Mouse (Mus musculus) spleen, postnatal 14 days (tissue): ENCODE measurements around the gene Sptbn2.
"Not testable (repeated sequence)": the region's sequence is repeated elsewhere in the genome, so short reads cannot be mapped to it uniquely, and the experiment has no call there.

ENCODE experiments used
- DNase-seq, 2 experiments: peaks; one replicate each; pipeline ENCODE4 v3.0.0; 2021 to 2022; ENCODE audit warnings: low spot score in 2 of 2

Sptbn2 gene

DNA sequence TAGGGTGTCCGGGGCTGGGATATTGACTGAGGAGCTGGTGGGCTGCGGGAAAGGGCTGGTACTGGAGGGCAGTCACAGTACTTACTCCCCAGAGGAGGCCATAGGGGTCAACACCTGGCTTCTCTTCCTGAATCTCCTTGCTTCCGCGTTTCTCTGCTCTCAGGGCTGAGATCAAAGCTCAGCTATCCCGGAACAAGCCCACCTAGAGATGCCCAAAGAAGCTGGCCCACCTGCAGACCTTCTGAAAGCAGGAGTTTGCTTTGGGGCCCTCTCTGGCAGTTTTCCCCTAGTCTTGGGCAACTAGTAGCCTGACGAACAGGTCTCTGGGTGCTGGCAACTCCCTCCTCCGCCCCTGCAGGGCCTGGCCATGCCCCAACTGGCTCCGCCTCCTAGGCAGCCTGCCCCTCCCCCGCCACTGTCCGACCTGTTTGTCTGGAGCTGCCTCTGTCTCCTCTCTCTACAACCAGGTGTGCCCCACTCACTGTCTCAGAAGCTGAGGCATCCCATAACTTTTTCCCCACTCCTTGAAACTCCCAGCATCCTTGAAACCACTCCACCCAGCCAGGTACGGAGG, 9.8 kb downstream of the Sptbn2 start:
- DNase-seq: no peak

DNA sequence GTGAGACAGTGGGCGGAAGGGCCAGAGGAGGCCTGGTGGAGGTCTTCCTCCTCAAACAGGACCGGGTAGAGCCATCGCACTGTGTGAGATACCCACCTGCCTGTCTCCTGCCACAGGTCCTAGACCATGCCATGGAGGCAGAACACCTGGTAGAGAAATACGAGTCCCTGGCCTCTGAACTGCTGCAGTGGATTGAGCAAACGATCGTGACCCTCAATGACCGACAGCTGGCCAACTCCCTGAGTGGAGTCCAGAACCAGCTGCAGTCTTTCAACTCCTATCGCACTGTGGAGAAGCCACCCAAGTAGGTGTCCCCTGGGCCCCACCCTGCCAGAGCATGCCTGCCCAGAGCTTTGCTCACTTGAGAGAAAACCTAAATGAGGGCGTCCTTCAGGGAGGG, 18.2 kb downstream of the Sptbn2 start:
- DNase-seq: no peak

DNA sequence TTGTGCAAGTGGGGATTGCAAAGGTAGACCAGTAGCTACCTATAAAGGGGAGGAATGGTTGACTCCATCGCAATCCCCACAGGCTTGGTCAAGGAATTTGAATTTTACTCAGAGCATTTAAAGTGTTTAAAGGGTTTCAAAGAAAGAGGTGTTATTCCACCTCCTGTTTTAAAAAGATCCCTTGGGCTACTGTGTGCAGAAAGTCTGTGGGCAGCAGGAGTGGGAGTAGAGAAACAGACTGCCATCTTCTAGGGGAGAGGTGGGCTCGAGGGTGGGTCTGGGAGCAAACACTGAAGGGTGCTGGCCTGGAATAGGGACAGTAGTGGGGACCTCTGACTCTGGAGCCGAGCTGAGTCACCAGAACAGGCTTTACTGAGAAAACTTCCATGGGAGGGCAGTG, 22.1 kb downstream of the Sptbn2 start:
- no peak for DNase-seq

DNA sequence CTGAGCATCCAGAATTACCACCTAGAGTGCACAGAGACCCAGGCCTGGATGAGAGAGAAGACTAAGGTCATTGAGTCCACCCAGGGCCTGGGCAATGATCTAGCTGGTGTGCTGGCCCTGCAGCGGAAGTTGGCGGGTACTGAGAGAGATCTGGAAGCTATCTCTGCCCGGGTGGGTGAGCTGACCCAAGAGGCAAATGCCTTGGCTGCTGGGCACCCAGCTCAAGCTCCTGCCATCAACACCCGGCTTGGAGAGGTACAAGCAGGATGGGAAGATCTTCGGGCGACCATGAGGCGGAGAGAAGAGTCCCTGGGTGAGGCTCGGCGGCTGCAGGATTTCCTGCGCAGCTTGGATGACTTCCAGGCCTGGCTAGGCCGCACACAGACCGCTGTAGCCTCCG, 26.9 kb downstream of the Sptbn2 start:
- no peak for DNase-seq

DNA sequence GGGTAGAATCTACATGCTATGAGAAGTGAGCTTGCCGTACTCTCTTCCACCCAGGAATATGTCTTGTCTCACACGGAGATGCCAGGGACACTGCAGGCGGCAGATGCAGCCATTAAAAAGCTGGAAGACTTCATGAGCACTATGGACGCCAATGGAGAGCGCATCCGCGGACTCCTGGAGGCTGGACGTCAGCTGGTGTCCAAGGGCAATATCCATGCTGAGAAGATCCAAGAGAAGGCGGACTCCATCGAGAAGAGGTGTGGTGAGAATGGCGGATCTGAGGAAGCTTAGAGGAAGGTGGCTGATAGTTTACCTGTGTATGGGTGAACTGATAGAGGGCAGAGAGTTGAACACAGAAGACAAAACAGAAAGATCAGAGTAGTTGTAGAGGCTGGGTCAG, 28.1 kb downstream of the Sptbn2 start:
- DNase-seq: no peak

DNA sequence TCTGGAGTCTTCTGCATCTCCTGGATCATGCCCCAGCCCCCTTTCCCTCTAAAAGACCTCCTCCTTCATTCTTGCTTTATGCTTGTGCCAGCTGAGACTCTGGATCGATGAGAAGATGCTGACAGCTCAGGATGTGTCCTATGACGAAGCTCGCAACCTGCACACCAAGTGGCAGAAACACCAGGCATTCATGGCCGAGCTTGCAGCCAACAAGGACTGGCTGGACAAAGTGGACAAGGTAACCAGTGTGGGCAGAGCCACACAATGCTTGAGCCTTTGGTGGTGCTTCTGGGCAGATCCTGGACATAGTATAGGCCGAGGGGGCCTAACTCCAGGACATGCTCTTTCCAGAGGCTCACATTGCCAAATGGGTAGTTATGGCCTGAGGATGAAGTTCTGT, 28.8 kb downstream of the Sptbn2 start:
- no peak for DNase-seq

DNA sequence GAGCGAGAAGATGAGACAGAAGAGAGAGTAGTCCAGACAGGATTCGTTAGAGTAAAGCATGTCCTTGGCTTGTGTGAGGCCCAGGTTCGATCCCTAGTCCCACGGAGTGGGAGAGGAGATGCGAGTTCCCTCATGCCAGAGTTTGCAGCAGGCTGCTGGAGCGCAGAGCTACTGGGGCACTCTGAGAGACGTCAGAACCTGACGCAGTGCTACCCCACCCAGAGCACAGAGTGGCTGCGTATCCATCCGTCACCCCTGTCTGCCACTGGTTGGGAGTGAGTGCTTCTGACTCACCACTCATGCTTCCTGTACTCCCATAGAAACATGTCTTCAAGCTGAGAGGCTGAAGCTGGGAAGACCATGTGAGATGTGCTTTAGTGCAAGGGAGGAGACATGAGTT, 30.5 kb downstream of the Sptbn2 start:
- DNase-seq: peak in 1 of 2 experiments; percentile 4

DNA sequence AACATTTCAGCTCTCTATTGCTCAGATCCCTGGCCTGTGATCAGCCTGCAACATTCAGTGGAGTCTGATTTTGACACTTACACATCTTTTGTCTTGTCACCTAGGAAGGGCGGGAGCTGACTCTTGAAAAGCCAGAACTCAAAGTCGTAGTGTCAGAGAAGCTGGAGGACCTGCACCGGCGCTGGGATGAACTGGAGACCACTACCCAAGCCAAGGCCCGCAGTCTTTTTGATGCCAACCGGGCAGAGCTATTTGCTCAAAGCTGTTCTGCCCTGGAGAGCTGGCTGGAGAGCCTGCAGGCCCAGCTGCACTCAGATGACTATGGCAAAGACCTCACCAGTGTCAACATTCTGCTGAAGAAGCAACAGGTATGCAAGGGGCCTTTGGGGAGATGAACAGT, 31.3 kb downstream of the Sptbn2 start:
- peak in 1 of 2 experiments; percentile 4 for DNase-seq

DNA sequence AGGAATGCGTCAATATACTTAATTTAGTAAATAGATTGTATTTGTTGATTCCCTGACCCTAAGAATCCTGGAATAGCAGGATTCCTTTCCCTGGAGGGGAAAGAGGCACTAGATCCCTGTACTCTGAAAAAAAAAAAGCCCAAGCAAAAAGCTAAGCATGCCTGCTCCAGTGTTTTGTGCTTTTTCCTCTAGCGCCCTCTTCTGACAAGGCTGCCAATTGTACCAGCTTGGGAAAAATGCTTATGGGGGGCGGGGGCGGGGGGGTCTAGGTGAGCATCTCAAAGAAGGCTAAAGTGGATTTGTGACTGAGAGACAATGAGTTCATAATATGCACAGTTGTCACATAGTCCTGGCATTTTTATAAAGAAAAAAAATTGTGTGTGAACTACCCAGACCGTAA, 32.6 kb downstream of the Sptbn2 start:
- DNase-seq: no peak

DNA sequence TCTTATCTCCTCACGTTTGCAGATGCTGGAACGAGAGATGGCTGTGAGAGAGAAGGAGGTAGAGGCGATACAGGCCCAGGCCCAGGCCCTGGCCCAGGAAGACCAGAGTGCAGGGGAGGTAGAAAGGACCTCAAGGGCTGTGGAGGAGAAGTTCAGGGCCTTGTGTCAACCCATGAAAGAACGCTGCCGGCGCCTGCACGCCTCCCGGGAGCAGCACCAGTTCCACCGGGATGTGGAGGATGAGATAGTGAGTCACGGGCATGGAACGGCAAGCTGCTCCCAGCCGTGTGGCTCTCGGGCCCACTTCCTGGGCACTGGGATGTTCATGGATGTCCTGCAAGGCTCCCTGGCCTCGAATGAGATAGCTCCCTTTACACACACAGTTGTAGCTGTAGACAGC, 33.1 kb downstream of the Sptbn2 start:
- DNase-seq: no peak

DNA sequence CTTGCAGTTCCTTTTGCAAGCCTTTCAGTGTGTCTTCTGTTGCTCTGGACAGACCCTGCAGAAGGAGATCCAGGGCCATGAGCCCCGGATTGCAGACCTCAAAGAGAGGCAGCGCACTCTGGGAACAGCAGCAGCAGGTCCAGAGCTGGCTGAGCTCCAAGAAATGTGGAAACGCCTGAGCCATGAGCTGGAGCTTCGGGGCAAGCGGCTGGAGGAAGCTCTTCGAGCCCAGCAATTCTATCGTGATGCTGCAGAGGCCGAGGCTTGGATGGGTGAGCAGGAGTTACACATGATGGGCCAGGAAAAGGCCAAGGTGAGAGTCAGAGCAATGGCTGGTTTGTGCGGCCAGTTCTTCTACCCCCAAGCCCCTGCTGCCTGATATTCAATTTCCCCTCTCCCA, 34.1 kb downstream of the Sptbn2 start:
- no peak for DNase-seq

DNA sequence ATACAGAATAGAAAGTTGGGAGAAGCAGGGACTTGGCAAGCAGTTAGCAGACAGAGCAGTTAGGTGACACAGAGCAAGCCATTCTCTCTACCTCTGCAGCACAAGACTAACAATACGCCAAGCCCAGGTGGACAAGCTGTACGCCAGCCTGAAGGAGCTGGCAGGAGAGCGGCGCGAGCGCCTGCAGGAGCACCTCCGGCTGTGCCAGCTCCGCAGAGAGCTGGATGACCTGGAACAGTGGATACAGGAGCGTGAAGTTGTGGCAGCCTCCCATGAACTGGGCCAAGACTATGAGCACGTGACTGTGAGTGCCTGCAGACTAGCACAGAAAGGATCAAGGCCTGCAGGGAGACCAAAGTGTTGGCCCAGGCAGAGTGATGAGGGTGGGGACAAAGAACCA, 34.7 kb downstream of the Sptbn2 start:
- no peak for DNase-seq

DNA sequence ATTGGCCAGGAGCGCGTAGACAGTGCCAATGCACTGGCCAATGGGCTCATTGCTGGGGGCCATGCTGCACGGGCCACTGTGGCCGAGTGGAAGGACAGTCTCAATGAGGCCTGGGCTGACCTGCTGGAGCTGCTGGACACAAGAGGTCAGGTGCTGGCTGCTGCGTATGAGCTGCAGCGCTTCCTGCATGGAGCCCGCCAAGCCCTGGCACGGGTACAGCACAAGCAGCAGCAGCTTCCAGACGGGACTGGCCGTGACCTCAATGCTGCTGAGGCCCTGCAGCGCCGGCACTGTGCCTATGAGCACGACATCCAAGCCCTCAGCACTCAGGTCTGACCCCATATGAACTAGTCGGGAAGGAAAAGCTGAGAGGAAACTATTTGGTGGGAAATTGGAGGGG, 35.6 kb downstream of the Sptbn2 start:
- DNase-seq: no peak

DNA sequence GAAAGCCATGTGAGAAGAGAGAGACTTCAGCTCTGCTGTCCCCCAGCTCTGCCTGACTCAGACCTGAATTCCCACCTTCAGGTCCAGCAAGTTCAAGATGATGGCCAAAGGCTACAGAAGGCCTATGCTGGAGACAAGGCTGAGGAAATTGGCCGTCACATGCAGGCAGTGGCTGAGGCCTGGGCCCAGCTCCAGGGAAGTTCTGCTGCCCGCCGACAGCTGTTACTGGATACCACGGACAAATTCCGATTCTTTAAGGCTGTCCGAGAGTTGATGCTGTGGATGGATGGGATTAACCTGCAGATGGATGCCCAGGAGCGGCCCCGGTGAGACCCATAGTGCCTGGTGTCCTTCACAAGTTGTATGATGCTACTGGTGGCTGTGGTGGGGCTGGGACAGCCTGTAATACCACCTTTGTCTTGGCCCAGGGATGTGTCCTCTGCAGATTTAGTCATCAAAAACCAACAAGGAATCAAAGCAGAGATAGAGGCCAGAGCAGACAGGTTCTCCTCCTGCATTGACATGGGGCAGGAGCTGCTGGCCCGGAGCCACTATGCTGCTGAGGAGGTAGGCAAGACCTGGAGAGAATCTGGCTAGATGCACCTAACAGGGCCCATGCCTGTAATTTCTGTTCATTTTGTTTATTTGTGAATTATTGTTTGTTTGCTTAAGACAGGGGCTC, 36.8 kb downstream of the Sptbn2 start:
- no peak for DNase-seq

DNA sequence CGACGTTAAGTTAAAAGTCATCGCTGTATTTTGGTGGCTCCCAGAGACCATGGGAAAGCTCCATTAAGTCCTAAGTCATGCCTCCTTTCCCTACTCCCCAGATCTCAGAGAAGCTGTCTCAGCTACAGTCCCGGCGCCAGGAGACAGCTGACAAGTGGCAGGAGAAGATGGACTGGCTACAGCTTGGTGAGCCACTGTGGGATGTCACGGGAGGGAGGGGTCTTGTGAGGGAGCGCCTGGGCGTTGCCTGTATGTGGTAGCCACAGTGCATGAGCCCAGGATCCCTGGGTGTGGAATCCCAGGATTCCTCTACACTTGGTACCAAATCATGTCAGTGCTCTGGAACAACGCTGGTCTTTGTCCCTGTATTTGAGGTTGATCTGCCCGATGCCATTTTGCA, 37.5 kb downstream of the Sptbn2 start:
- DNase-seq: no peak

DNA sequence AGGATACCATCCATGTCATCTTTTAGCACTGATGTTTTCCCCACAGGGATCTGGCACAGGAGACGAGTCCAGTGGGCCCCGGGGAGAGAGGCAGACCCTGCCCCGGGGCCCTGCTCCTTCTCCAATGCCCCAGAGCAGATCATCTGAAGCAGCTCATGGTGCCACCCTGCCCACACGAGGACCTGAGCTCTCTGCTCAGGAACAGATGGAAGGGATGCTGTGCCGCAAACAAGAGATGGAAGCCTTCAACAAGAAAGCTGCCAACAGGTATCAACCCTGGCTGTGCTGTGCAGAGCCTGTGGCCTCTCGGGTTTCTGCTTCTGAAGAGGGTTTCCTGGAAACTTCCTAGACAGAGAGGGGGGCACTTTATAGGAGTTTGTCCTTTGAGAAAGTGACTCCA, 39.0 kb downstream of the Sptbn2 start:
- no peak for DNase-seq

DNA sequence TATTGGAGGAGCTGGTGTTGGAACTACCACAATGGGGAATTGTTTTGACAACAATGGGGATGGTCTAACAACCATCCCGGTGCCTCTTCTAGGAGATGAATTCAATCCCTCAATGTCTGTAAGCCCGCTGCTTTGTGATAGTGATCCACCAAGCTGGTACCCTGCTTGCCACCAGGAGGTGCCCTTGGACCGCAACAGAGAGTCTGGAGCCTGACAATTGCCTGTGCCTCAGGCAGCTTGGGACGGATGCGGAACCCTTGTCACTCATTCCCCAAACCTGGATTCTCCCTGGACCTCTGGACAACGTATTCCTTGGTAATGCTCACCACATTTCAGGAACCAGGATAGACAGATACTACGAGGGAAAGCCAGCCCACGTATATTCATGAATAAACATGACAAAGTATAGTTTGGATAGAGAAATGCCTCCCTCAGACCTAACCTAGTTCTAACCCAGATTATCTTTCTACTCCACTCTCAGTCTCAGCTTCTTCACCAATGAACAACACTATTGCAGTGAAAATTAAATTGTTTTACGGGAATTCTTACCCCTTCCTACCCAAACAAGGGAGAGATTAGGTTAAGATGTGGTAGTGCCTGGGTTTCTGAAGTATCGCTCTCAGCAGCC, 44.7 kb downstream of the Sptbn2 start:
- DNase-seq: peak; percentile 79 to 87

DNA sequence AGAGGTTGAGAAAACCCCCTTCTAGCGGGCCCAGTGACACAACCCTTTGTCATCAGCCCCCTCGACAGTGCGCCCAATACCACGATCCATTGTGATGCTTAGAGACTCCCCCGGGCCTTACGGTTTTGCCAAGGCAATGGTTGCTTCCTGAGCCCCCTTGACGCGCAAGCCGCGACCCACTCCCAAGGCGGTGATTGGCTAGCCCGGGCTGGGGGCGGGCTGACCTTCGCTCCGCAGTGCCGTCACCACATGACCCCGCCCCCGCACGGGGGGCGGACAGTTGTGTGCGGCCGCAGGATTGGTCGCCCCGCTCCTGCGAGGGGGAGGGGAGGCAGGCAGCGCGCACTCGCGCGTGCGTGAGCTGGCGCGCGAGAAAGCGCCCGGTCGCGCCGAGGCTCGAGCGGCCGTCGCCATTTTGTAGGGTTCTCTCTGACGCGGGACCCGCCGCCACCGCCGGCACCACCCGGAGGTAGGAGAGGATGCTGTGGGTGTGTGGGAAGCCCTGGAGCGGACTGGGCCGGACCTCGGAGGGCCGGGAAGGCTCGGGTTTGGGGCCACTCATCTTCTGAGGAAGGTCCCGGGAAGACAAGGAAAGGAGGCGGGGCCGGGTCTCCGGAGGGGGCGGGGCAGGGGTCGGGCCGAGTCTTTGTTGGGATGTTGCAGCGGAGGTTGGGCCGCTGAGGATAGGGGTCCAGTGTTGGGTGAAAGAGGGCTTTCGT, 45.4 kb downstream of the Sptbn2 start, which contains the start of gene Rbm4b:
TSS of gene Rbm4b (plus strand) at position 305 of the 719 bp plus-strand sequence.
- peak; percentile 88 to 92 for DNase-seq

DNA sequence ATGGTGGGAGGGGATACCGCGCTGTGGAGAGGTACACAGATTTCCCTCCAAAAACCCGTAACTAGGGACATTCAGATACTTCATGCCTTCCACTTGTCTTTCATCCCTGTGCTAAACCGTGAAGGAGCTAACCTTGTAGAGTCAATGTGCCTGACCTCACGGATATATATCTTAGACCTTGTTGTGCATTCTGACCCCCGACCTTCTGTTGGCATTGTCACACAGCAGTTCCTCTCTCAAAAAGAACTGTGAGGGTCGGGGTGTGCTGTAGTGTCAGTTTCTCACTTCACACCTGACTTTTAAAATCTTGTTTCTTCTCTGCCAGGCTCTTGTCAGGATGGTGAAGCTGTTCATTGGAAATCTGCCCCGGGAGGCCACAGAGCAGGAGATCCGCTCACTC, 46.0 kb downstream of the Sptbn2 start:
- DNase-seq: no peak

DNA sequence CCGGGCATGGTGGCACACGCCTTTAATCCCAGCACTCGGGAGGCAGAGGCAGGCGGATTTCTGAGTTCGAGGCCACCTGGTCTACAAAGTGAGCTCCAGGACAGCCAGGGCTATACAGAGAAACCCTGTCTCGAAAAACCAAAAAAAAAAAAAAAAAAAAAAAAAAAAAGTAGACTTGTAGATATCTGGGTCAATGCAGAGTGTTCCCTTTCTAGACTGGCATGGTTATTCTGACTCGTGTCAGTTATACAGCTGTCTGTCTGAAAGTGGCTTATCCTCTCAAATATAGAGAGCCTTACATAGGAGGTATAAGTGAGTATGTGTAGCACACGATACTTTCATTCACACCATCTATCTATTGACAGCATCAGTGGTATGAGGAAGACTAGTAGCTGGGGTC, 49.6 kb downstream of the Sptbn2 start:
- DNase-seq: not testable (repeated sequence)

DNA sequence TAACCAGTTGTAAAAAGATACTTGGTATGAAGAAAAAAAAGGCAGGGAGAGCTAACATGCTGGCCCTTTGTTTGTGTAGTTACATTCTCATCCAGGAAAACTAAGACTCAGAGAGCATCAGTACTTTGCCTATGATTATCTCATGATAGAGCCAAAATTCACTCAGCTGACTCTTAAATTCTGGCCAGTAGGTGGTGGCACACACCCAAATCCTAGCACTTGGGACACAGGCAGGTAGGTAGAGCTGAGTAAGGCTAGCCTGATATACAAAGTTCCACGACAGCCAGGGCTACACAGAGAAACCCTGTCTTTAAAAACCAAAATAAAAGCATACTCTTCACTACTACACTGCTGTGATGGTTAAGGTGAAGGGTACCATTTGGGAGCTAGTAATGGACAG, 51.9 kb downstream of the Sptbn2 start:
- no peak for DNase-seq

DNA sequence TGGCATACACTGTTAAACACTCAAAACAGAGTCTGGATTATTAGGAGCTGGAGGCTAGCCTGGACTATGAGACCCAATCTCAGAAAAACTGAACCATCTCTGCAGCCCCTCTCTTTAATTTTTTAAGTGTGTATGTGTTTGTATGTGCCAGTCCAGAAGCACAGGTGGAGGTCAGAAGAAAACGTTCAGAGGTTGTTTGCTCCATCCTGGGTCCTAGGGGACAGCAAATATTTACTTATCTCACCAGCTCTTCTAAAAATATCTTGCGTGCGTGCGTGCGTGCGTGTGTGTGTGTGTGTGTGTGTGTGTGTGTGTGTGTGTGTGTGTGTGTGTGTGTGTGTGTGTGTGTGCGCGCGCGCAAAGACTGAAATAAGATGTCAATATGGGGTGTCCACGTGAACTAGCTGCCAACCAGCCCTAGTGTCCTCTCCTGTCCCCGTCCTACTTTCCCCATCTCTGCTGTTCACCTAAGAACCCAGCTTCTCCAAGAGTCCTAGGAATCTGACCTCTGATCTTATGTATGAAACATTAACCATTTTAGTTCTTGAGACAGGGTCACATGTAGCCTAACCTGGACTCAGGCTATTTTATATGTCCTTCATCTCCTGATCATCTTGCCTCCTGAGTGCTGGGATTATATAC, 56.7 kb downstream of the Sptbn2 start:
- DNase-seq: no peak
